Mouse (Mus musculus): ENCODE measurements around the gene Lhfpl1. TPM values are rescaled to one million over a fixed set of nuclear protein-coding genes. Genes with fewer than 3 reads are reported as not detected.

Lhfpl1 gene
- polyA plus RNA-seq, 1 experiment from 2014 or later, result 5.9 TPM

Other genes starting within 250 kb of the Lhfpl1 start
- gene Amot, start 156.1 kb upstream of the Lhfpl1 start, polyA plus RNA-seq (2015; fragmentation: Nextera tagmentation; extraction: Ambion mirVana), result 15.3 and 19.6 TPM in 2 replicates